Mouse (Mus musculus) T-helper 1 cell (primary cell): ENCODE results near the gene Gmds.

Experiments
- in situ Hi-C: fragments of 300-600 bp; cut with MboI, MseI; formaldehyde crosslinking; loops from one replicate; pipeline ENCODE4 v1.15.1; 2025; ENCODE audit warnings: high pct_unique_total_duplicates

Gene Gmds

GRCm38 (mm10) chr13:32338513-32339365, at the start of gene Gmds:
Gene Gmds (minus strand): TSS chr13:32338740.
- in situ Hi-C loops = no loop called here

GRCm38 (mm10) chr13:32385421-32386092, 47.0 kb upstream of the Gmds start:
- in situ Hi-C loops = no loop called here

DNA sequence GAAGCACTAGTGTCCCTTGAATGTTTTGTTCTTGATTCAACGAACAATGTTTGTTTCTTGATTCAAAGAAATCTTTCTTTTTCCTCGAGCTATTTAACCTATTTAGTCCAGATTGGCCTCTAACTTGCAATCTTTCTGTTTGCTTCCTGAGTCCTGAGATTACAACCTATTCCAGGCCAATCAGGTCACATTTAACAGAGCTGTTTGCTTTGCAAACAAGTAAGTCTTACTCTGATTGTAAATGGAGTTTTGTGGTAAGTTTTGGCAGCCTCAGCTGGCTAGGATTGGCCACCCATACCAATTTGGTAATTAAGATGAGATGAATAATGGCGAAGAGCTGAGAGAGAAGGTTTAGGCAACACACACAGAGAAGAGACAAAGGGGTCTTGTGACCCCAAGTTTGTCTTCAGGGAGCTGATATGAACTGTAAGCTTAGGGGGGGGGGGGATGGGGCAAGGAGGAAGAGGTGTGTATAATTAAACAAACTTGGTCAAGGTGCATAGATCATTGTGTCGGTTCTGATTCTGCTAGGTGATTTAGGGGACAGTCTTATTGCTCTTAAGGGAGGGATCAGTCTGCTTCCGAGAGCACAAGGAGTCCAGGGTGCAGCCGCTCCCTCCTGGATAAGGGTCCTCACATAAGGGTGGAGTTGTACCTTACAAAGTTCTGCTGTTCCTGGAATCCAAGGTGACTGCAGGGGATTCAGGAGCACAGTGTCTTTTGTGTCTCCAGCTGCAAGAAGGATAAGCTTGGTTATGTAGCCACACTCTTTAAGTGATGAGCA, 43.9 kb upstream of the Gmds start:
- in situ Hi-C loops = no loop called here

- in situ Hi-C loops = no loop called here
Observed at GRCm38 (mm10) chr13:32378634-32379033, 40.1 kb upstream of the Gmds start.

DNA sequence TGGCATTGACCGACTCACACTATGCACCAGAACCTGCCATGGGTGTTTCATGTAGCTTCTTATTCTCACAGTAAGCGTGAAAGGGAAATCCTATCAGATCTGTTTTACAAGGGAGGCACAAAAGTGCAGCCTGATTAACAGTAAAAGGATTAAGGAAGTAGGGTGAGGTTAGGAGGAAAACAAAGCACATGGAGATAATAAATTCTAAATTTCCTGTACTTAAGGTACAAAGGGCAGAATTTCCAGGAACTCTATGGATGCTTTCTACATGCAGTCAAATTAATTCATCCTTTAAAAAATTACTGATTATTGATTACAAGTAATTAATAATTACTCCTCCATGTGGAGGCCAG, 34.0 kb upstream of the Gmds start:
- in situ Hi-C loops = no loop called here

DNA sequence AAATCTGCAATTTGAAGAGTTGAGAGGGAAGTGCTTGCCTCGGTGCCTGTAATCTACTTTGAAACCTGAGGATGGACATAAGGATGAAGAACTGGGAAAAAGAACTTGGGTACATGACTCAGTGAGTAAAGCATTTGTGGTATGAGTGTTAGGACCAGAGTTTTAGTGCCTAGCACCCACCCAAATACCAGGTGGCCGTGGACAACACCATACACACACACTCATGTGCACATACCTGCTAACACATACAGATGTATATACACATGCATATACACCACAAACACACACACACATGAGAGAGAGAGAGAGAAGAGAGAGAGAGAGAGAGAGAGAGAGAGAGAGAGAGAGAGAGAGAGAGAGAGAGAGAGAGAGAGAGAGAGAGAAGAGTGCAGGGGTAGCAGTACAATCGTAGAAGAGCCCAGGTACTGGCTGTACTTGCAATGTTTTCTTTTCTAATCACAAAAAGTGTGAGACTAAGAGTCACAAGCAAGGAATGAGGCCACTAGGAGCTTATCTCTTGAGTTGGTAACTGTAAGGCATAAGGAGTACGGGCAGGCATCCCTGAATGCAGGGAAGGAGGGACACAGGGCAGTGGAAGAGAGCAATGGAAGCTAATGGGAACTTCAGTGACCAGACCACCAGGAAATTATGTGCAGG, 33.5 kb upstream of the Gmds start:
- in situ Hi-C loops = no loop called here

DNA sequence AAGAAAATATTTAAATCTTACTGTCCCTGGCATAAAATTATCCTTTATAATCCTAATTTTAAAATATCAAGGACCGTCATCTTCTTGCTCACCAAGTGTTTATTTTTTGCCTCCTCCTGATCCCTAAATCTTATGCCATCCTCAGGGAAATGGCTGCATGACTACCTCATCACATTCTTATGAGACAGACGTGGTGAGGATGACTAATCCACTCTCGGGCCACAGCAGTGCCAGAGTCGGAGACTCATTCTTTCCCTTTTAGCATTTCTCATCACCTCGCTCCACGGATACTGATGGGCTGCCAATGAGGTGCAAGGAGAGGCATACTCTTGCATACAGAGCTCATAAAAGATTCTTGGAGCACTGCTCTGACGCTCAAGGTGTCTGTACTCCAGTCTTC, 32.2 kb upstream of the Gmds start:
- in situ Hi-C loops = no loop called here

GRCm38 (mm10) chr13:32370135-32370534, 31.6 kb upstream of the Gmds start:
- in situ Hi-C loops = no loop called here

DNA sequence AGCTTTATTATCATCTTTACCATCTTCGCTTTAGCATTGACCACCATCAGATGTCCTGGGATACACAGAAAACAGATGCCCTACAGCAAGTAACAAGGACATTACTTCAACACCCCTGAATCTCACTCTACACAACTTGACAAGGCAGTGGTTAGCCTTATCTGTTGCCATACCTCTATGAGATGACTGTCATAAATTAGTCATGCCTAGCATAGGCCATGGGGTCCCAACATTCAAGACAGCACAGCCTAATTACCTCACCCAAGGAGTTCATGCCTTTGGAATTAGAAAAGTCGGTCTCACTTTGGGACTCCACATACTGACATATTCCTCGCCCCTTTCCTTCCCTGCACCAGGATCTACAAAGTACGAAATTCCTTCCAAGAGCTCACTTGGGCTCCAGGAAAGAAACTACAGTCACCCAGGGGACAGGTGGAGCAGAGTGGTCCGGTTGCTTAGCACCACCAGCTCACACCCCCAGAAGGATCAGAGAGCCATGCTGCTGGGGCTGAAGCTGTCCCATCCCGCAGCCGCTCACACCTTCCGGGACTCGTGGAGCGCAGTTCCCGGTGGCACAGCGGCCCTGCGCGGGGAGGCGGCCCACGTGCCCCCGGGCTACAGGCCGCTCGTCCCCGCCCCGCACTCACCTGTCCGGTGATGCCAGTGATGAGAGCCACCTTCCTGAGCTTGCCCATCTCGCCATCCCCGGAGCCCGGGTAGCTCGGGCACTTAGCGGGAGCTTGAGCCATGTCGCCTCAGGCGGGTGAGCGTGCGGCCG, 616 bp downstream of the Gmds start:
- in situ Hi-C loops = no loop called here

DNA sequence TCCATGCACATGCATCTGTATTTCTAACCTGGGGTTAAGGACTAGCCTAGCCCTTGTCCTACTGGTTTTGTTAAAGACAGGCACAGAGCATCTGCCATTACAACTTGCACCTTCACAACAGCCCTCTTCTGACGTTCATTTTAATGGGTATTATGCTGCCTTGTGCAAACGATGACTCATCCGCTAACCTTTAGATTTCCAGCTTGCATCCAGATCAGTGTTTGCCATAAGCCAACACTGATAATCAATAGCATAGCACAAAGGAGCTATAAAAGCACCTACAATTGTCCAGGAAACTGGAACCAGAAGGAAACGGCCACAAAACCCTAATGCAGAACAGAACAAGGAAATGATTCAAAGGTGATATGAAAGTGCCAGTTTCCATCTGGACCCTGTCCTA, 20.2 kb downstream of the Gmds start:
- in situ Hi-C loops = no loop called here

DNA sequence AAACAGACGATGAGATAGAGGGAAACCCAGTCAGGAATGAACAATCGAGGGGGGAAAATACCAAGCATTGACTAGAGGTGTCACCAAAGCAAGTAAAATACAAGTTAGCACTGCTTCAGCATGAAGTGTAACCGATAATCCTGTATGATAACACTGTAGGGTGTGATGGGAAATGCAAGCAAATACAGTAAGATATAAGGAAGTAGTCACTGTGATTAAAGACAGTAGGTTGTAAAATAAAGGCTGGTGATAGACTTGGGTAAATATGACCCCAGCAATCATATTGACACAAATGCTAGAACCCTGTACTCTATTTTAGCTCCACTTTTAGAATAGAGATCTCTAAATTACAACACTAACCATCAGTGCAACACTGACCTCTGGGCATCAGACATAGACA, 21.2 kb downstream of the Gmds start:
- in situ Hi-C loops = no loop called here

- in situ Hi-C loops = no loop called here
Observed at GRCm38 (mm10) chr13:32312663-32313062, 25.9 kb downstream of the Gmds start.

DNA sequence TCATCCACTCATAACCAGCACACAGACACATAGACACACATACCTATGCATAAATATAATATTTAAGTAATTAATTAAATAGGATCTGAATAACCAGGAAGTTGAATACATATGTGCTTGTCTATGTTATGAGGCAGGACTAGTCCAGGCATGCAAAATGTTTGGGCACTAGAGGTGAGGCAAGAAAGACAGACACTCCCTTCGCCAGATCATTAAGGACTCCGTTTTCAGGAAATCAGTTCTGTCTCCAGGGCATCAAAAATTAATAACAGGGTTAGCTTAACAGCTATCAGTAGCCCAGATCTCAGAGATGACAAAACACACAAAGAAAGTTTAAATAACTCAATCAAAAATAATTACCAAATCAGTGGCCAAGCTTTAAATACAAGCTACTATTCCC, 27.1 kb downstream of the Gmds start:
- in situ Hi-C loops = no loop called here

DNA sequence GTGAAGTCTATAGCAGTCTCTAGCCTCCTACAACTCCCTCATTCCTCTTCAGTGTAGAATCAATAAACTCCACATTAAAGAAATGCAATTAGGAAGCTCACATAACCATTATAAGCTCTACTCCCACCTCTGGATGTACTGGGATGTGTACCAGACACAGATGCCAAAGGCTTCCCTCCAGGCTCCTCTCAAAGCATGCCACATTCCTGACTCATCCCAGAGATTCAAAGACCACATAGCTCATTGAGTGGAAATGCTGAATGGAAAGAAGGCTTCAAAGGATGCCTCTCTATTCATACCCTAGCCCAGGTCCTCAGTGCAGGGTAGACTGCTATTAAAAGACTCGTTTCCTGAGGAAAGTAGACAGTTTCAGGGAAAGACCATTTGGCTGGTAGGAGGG, 40.1 kb downstream of the Gmds start:
- in situ Hi-C loops = no loop called here

DNA sequence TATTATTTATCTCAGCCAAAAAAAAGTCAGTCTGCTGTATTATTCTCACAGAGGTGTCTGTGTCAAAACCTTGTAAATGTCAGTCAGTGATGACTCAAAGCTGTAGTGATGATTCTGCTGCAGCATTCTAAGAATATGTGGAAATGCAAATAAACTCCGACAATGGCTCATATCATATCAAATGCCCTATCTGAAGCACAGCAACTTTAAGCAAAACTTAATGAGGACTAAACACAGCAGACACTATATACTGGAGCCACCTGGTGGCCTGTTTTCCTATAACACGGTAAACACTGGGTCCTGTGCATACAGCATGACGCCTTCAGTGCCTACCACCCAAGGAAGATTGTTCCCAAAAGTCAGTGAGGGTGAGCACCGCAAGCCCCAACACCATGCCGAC, 41.1 kb downstream of the Gmds start:
- in situ Hi-C loops = no loop called here

GRCm38 (mm10) chr13:32294416-32295195, 43.9 kb downstream of the Gmds start:
- in situ Hi-C loops = no loop called here

GRCm38 (mm10) chr13:32272937-32273496, 65.5 kb downstream of the Gmds start:
- in situ Hi-C loops = no loop called here

- in situ Hi-C loops = loop anchor here (5.0 kb wide), 1 partner anchor 107 kb away; no protein-coding TSS in a partner anchor
Observed at GRCm38 (mm10) chr13:32269757-32270156, 68.8 kb downstream of the Gmds start.

- in situ Hi-C loops = loop anchor here (5.0 kb wide), 1 partner anchor 107 kb away; no protein-coding TSS in a partner anchor
Observed at GRCm38 (mm10) chr13:32269261-32269660, 69.3 kb downstream of the Gmds start.

DNA sequence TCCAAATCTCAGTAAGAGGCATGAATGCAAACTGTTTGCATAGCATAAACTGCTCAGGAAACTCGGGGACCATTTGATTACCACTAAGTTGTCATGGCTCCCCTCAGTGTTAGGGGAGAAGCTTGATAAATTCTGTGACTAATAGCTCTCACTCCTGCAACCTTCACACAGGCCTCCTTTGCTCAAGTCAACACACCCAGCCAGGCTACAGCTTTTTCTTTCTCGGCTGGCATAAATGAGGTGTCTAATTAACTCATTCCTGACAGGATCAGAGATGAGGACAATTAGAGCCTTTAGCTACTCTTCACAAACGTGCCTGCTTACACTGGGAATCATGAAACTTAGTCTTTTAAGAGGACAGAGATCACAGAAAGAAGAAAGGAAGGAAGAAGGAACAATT, 70.3 kb downstream of the Gmds start:
- in situ Hi-C loops = loop anchor here (5.0 kb wide), 1 partner anchor 106 kb away; no protein-coding TSS in a partner anchor
